Mouse (Mus musculus): Measurements from ENCODE around the gene Lrp1. TPM values are rescaled to one million over a fixed set of nuclear protein-coding genes. Genes with fewer than 3 reads are reported as not detected.
"Not testable (repeated sequence)": the region's sequence is repeated elsewhere in the genome, so short reads cannot be mapped to it uniquely, and the experiment has no call there.

The Lrp1 gene
- polyA plus RNA-seq, 1 experiment from 2014 or later = 117 TPM

DNA sequence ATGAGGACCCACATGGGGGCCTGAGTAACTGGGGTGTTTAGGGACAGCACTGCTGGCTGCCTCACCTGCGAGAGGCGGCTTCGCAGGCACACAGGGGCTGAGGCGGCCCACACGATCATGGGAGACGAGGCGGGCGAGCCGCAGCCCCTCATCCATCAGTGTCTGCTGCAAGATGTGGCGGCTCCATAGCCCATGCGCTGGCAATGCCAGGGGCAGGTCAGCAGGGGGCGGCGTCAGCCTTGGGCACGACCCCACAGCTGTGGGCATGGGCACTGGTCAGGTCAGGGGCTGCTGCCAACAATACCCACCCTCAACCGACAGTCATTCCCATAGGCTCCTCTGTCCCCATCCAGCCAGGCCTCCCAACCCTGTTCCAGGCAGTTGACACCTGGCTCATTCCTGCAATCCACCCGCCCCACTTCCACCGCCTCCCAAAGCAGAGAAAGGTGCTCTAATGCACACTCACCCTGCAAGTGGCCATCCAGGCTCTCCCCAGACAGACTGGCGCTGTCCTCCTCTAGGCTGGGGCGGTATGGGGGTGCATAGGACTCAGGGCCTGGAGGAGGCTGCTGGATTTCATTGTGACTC, 41.8 kb upstream of the Lrp1 start:
- Histone ChIP-seq H3K9me3 (no peaks in the 10 kb centered on the region), H3K27ac (no peak overlapping the region), H3K4me3 (no peak overlapping the region), H3K4me2 (0 out of 2 replicates have a peak overlapping the region, but pooled peaks have one; percentile 24), H3K27me3 (replicated peaks) (peaks cover 71% of the 10 kb centered on the region), H3K9ac (0 out of 2 replicates have a peak overlapping the region, but pooled peaks have one; percentile 14), H3K36me3 (replicated peaks) (no peaks in the 10 kb centered on the region), H3K4me1 (peaks cover 35% of the 10 kb centered on the region)
- ATAC-seq (replicated peaks) = no peak
- WGBS = 17% methylated on average over 19 of the region's 19 CpGs

DNA sequence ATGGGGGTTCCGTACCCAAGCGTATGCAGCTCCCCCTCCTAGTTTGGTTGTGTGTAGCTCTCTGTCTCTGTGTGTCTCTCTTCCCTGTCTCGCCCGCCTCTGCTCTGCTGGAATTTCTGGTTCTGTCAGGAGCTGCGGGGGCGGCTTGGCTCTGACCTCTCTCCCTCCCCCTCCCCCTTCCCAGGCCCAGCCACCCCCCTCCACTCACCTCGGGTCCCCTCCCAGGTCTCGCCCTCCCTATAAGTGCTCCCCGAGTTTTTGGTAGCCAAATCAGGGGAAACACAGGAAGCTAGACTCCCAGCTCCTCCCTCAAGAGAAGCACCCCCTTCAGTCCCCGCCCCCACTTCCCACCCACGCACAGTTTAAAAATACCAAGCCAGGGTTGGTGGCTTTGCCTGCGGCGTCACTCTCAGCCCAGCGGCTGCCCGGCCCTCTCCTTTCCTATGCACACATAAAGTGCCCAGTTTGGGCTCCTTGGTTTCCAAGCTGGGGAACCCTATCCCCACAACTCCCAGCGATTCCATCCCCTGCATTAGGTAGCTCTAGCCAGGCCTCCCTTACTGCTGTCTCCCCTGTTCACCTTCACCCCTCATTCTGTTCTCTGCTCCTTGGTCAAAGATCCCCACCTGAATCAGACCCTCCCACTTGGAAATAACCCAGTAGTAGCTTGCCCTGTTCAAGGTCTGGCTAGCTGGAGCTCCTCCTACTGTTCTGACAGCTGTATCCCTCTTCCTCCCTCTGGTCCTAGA, 41.1 kb upstream of the Lrp1 start:
- peaks cover 30% of the 10 kb centered on the region for H3K4me1 ChIP-seq
- H3K4me2 ChIP-seq = peak overlapping the region; percentile 24
- H3K27me3 ChIP-seq (replicated peaks) = peaks cover 64% of the 10 kb centered on the region
- H3K4me3 ChIP-seq = peak overlapping the region; percentile 0; the same call in 1 of the 2 replicates
- no peaks in the 10 kb centered on the region for H3K36me3 ChIP-seq (replicated peaks)
- 0 out of 2 replicates have a peak overlapping the region, but pooled peaks have one; percentile 14 for H3K9ac ChIP-seq
- no peak for ATAC-seq (replicated peaks)
- WGBS = 9% methylated on average over 16 of the region's 16 CpGs
- H3K27ac ChIP-seq = no peak overlapping the region
- H3K9me3 ChIP-seq = no peaks in the 10 kb centered on the region

DNA sequence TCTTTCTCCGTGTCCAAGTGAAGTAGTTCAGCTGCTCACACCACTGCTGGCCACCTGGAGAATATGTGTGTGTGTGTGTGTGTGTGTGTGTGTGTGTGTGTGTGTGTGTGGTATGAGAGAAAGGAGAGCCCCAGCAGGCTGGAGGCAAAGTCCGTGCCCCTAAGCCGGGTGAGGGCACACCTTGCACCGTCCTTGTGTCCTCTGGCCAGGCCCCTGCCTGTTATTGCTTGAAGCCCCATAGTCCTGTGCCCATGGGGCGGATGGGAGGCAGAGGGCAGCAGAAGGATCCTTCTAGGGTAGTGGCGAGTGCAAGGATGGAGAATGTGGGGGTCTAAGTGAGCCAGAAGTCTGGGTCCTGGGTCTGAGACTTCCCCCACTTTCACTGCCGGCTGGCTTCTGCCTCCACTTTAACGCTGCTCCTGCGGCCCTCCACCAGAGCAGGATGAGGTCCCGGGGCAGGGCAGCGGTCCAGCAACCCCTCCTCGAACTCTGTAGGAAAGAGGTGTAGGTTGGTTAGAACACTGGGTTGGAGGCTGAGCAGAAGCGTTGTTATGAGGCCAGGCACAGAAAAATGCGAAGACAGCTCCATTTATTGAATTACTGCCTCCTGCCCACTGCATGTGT, 40.5 kb upstream of the Lrp1 start:
- Histone ChIP-seq H3K9me3 (no peaks in the 10 kb centered on the region), H3K4me1 (peaks cover 24% of the 10 kb centered on the region), H3K27me3 (replicated peaks) (peaks cover 60% of the 10 kb centered on the region), H3K4me2 (peak overlapping the region; percentile 24), H3K4me3 (peak overlapping the region; percentile 0; the same call in 1 of the 2 replicates), H3K9ac (no peak overlapping the region), H3K27ac (no peak overlapping the region), H3K36me3 (replicated peaks) (no peaks in the 10 kb centered on the region)
- ATAC-seq (replicated peaks) = no peak
- WGBS = 13% methylated on average over 14 of the region's 14 CpGs

DNA sequence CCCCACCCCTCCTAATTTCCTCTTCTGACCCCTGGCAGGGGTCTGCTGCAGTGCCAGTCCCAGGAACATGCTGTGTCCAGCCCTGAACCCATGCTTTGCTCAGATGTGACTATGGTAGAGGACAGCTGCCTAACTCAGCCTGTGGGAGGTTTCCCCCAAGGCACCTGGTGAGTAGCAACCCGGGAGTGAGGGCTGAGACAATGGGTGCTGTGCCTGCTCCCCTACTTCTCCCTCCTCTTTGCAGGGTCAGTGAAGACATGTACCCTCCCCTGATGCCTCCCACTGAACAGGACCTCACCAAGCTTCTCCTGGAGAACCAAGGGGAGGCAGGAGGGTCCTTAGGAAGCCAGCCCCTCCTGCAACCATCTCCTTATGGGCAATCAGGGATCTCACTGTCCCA, 38.6 kb upstream of the Lrp1 start:
- H3K9ac ChIP-seq = no peak overlapping the region
- H3K4me1 ChIP-seq = peaks cover 16% of the 10 kb centered on the region
- ATAC-seq (replicated peaks) = no peak
- H3K4me3 ChIP-seq = no peak overlapping the region
- H3K4me2 ChIP-seq = no peak overlapping the region
- H3K36me3 ChIP-seq (replicated peaks) = no peaks in the 10 kb centered on the region
- no peaks in the 10 kb centered on the region for H3K9me3 ChIP-seq
- WGBS = 45% methylated on average over 1 of the region's 1 CpGs
- no peak overlapping the region for H3K27ac ChIP-seq
- H3K27me3 ChIP-seq (replicated peaks) = peaks cover 45% of the 10 kb centered on the region

DNA sequence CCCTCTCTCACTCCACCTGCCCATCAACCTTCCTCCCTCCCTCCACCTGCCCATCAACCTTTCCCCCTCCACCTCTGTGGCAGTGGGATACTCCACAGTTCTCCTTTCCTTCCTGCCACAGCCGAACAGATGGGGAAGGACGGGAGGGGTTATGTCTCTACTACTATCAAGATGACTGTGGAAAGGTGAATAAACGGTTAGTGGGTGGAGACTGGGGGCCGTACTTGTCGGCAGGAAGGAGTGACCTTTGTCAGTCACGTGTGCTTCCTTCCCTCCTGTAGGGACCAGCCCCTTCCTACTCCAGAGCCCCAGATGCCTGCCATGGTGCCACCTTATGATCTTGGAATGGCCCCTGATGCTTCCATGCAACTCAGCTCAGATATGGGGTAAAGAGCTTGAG, 37.1 kb upstream of the Lrp1 start:
- Histone ChIP-seq H3K9me3 (no peaks in the 10 kb centered on the region), H3K4me2 (no peak overlapping the region), H3K27me3 (replicated peaks) (peaks cover 30% of the 10 kb centered on the region), H3K4me1 (peaks cover 16% of the 10 kb centered on the region), H3K4me3 (no peak overlapping the region), H3K27ac (no peak overlapping the region), H3K9ac (no peak overlapping the region), H3K36me3 (replicated peaks) (no peaks in the 10 kb centered on the region)
- WGBS = 20% methylated on average over 6 of the region's 6 CpGs
- ATAC-seq (replicated peaks) = no peak

DNA sequence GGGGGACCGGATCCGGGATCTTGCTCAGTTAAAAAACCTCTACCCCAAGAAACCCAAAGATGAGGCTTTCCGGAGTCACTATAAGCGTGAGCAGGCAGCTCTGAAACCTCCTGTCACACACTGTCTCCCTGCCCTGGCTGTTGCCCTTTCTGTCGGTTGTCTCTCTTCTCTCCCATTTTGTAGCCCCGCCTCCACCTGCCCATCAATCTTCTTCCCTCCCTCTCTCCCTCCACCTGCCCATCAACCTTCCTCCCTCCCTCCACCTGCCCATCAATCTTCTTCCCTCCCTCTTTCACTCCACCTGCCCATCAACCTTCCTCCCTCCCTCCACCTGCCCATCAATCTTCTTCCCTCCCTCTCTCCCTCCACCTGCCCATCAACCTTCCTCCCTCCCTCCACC, 36.7 kb upstream of the Lrp1 start:
- WGBS = 50% methylated on average over 6 of the region's 6 CpGs
- H3K4me3 ChIP-seq; H3K9ac ChIP-seq; H3K9me3 ChIP-seq; H3K4me2 ChIP-seq; H3K36me3 ChIP-seq (replicated peaks); ATAC-seq (replicated peaks); H3K27ac ChIP-seq: not testable (repeated sequence)
- Histone ChIP-seq H3K27me3 (replicated peaks) (peaks cover 26% of the 10 kb centered on the region), H3K4me1 (peaks cover 12% of the 10 kb centered on the region)

DNA sequence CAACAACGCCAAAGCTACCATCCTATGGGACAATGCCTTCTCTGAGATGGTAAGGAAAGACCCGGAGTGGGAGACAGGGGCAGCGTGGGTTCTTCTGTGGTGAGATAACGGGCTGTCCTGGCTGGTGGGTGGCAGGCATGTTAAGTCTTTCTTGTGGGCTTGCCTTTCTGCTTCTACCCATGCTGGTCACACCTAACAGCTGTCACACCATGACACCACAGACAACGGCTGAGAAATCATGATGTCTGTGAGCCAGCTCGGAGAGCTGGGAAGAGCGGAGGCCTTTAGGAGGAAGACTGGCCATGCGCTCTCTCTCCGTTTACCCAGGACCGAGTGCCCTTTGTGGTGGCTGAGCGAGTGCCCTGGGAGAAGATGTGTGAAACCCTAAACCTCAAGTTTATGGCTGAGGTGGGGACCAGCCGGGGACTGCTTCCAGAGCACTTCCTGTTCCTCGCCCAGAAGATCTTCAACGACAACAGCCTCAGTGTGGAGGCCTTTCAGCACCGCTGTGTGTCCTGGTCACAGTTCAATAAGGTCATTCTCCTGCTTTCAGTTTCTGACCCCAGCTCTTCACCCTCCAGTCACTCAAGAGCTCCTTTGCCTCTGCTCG, 34.1 kb upstream of the Lrp1 start:
- Histone ChIP-seq H3K9me3 (no peaks in the 10 kb centered on the region), H3K4me1 (no peaks in the 10 kb centered on the region), H3K9ac (no peak overlapping the region), H3K27me3 (replicated peaks) (peaks cover 1% of the 10 kb centered on the region; the same call in 1 of the 2 replicates), H3K36me3 (replicated peaks) (no peaks in the 10 kb centered on the region), H3K4me2 (no peak overlapping the region), H3K4me3 (no peak overlapping the region), H3K27ac (no peak overlapping the region)
- ATAC-seq (replicated peaks) = no peak
- WGBS = 80% methylated on average over 16 of the region's 16 CpGs

DNA sequence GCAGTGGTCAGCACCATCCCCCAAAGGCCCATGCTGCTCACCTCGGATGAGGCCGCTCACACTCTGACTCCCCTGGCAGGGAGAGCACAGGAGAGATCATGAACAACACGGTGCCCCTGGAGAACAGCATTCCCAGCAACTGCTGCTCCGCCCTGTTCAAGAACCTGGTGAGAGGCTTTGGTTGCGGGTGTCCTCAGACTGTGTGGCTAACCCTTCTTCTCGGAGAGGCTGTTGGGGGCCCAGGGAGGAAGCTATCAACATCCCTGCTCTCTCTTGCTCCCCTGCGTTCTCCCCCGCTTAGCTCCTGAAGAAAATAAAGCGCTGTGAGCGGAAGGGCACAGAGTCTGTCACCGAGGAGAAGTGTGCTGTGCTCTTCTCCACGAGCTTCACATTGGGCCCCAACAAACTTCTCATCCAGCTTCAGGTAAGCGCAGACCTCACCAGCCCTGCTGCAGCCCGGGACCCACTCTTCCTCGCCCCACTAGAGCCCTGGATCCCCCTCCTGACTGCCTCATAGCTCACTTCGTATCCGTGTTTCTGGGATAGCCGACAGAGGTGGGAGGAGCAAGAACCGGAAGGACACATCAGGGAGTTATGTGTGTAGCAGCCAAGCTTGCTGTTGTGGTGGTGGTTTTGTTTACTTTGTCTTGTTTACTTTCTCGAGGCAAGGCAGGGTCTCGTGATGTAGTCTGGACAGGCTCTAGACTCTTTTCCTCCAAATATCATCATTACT, 32.1 kb upstream of the Lrp1 start:
- WGBS = 52% methylated on average over 21 of the region's 21 CpGs
- no peaks in the 10 kb centered on the region for H3K27me3 ChIP-seq (replicated peaks)

DNA sequence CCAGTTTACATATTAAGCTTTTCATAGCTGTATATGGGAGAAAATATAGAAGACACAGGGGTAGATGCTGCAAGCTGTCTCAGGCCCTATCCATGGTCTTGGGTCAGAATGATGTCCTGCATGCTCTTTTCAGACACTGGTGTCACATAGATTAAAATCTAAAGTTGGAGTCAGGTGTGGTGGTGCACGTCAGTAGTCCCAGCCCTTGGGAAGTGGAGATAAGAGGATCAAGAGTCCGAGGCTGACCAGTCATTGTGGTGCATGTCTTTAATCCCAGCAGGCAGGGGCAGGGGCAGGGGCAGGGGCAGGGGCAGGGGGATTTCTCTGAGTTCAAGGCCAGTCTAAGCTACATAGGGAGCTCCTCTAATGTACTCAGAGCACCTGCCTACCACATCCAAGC, 24.8 kb upstream of the Lrp1 start:
- Histone ChIP-seq H3K27ac (no peak overlapping the region), H3K36me3 (replicated peaks) (no peaks in the 10 kb centered on the region), H3K4me1 (peaks cover 20% of the 10 kb centered on the region), H3K9ac (no peak overlapping the region), H3K4me2 (no peak overlapping the region), H3K27me3 (replicated peaks) (peaks cover 28% of the 10 kb centered on the region), H3K4me3 (no peak overlapping the region), H3K9me3 (no peaks in the 10 kb centered on the region)
- WGBS = 28% methylated on average over 2 of the region's 2 CpGs
- ATAC-seq (replicated peaks) = no peak

More for the DNA sequence above, 32.1 kb upstream of the Lrp1 start:
- H3K9me3 ChIP-seq = no peaks in the 10 kb centered on the region
- H3K4me1 ChIP-seq = no peaks in the 10 kb centered on the region
- no peak overlapping the region for H3K9ac ChIP-seq
- no peak for ATAC-seq (replicated peaks)
- no peaks in the 10 kb centered on the region for H3K36me3 ChIP-seq (replicated peaks)
- H3K4me3 ChIP-seq = peak overlapping the region; percentile 10; the same call in 1 of the 2 replicates
- H3K27ac ChIP-seq = no peak overlapping the region
- H3K4me2 ChIP-seq = no peak overlapping the region

DNA sequence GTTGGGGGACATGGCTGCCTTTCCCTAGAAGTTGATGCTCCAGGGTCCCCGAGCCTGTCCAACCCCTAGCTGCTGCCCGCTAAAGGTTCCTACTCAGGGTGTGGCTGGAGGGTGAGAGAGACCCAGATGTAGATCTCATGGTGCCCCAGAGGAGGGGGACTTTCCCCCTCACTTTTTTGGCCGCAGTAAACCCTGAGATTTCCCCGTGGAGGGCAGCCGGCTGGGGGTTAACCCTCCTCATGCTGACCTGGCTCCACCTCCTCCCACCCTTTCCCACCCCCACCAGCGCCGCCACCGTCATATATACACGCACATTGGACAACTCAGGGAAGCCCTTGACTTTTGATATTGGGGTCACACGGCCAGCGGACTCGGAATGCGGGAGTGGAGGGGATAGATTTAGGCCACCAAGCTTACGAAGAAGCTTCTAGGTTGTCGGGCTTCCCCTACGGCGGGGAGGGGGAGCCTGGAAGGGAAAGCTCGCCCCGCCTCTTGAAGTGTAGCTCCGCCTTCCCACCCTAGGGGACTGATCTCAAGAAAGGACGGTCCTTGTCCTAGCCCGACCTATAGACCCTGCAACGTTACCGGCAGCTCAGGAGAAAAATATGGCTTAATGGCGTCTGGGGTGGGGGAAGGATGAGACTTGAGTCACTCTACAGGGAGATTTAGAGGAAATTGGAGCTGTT, 22.7 kb upstream of the Lrp1 start:
- Histone ChIP-seq H3K27me3 (replicated peaks) (peaks cover 28% of the 10 kb centered on the region), H3K9ac (peak overlapping the region; percentile 12; the same call in 1 of the 2 replicates), H3K4me1 (peaks cover 20% of the 10 kb centered on the region), H3K4me2 (peak overlapping the region; percentile 50), H3K27ac (no peak overlapping the region), H3K9me3 (no peaks in the 10 kb centered on the region), H3K36me3 (replicated peaks) (no peaks in the 10 kb centered on the region), H3K4me3 (peak overlapping the region; percentile 32)
- 2% methylated on average over 25 of the region's 25 CpGs for WGBS
- 0 out of 2 replicates have a peak, but pooled peaks have one; percentile 30 for ATAC-seq (replicated peaks)
